Mouse (Mus musculus): ENCODE results near the gene Cxcr5. TPM values are rescaled to one million over a fixed set of nuclear protein-coding genes. Genes with fewer than 3 reads are reported as not detected.
A peak's percentile ranks its signal among the peaks of the same experiment; 100 is the strongest.
"Not testable (repeated sequence)": the region's sequence is repeated elsewhere in the genome, so short reads cannot be mapped to it uniquely, and the experiment has no call there.

Cxcr5 gene
- total RNA-seq, 2 experiments from 2014 or later: 0.42 TPM; not detected in 1

GRCm38 (mm10) chr9:44589095-44589494 is 27.4 kb upstream of the Cxcr5 start:
- no peak for ATAC-seq (replicated peaks; ENCODE audit: low FRiP score, poor library complexity, severe bottlenecking)

DNA sequence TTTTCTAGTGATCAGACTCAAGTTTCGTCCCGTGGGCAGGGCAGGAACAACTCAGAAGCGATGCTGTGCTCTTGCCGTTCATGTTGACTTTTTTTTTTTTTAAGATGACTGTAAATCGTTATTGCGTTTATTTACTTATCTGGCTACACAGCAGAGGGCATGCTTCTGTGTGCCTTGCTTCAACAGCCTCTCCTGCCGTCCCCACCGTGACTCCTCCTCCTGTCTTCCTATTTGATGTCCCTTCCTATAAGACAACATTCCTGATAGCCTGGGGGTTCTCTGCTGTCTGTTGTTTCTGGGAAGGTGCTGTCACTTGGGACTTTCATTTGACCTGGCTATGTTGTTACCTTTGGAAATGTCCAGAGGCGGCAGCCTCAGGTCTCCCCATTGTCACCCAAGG is 26.9 kb upstream of the Cxcr5 start:
- ATAC-seq (replicated peaks; ENCODE audit: low FRiP score, poor library complexity, severe bottlenecking): 0 out of 2 replicates have a peak, but pooled peaks have one; percentile 35

GRCm38 (mm10) chr9:44587262-44588160 is 25.8 kb upstream of the Cxcr5 start:
- ATAC-seq (replicated peaks; ENCODE audit: low FRiP score, poor library complexity, severe bottlenecking): peak; percentile 57; the same call in 1 of the 2 replicates

DNA sequence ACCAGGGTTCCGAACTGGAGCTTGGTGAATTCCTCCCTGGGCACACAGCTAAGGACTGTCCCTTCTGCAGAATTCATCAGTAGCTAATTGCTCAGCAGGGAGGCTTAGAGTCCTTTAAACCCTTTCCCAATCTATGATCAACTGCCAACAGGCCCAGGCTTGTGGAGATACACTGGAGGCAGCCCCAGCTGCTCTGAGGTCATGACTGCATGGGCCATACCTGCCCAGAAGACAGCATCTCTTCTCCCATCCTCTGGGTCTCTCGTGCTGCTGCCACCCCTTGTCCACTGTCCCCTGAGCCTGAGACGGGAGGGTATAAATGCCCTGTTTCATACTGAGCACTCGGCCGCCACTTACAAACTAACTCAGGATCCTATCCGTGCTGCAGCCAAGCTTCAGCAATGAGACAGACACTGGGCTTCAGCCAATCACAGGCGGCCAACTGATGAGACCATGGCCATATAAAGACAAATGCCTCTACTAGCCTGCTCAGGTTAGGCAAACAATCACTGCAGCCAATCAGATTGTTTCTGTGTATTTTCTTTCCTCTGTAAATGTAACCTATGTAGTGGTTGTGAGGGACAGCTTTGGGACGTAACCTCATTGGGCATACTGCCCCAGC is 25.1 kb upstream of the Cxcr5 start:
- ATAC-seq (replicated peaks; ENCODE audit: low FRiP score, poor library complexity, severe bottlenecking): no peak

- no peak for ATAC-seq (replicated peaks; ENCODE audit: low FRiP score, poor library complexity, severe bottlenecking)
These were observed 20.7 kb upstream of the Cxcr5 start for GRCm38 (mm10) chr9:44582390-44582789.

DNA sequence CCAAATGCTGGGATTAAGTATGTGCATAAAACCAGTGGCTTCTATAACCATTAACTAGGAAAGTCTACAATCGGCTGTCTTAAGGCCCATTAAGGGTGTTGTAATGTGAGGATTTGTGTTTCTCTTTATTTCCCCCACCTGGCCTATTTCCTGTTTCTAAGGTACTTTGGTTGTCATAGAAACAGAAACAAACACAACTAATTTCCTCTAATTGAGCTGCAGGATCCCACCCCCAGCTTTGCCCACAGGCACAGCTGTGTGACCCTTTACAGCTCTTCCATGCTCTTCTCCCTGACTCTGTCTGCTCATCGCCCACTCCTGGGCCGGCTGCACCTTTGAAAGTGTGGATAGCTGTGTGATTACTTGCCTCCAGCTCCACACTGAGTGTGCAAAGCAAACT is 19.7 kb upstream of the Cxcr5 start:
- no peak for ATAC-seq (replicated peaks; ENCODE audit: low FRiP score, poor library complexity, severe bottlenecking)

DNA sequence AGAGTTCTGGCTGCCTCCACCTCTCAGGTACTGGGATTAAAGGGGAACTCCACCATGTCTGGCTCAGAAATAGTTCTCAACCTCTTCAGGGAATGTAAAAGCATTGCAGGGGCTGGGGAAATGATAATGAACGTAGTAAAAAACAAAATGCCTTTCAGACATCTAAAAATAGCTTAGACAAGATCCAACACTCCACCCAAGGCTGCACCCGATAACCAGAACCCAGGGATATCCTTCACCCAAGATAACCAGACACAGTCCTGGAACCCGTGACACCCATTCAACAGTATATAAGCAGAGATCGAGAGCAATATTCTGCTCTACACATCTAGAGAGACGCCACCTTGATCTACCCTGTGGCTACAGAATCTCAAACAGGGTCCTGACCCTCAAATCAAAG is 18.4 kb upstream of the Cxcr5 start:
- ATAC-seq (replicated peaks; ENCODE audit: low FRiP score, poor library complexity, severe bottlenecking): peak; percentile 91

- peak; percentile 86 for ATAC-seq (replicated peaks; ENCODE audit: low FRiP score, poor library complexity, severe bottlenecking)
These were observed 17.7 kb upstream of the Cxcr5 start for GRCm38 (mm10) chr9:44579392-44579791.

GRCm38 (mm10) chr9:44576046-44576445 is 14.4 kb upstream of the Cxcr5 start:
- not testable (repeated sequence) for ATAC-seq (replicated peaks; ENCODE audit: low FRiP score, poor library complexity, severe bottlenecking)

GRCm38 (mm10) chr9:44575095-44575494 is 13.4 kb upstream of the Cxcr5 start:
- no peak for ATAC-seq (replicated peaks; ENCODE audit: low FRiP score, poor library complexity, severe bottlenecking)

GRCm38 (mm10) chr9:44573306-44573705 is 11.6 kb upstream of the Cxcr5 start:
- no peak for ATAC-seq (replicated peaks; ENCODE audit: low FRiP score, poor library complexity, severe bottlenecking)

DNA sequence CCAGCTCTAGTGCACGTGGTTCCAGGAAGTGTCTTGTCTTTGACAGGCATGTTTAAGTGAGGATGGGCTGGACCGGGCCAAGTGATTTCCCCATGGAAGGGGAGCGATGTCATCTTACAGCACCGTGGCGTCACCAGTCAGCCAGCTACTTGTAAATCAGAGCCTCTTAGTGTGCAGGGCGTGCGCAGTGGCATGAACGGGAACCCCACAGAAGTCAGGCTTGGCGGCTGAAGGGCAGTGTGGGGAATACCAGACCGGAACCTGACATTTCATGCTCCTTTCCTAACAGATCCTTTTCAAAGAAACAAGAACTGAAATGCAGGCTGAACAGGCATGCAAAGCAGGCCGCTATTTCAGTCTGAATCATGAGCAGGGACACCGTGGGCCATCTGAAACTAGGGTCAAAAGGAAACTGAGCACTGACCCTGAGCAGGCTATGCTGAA is 9.3 kb upstream of the Cxcr5 start:
- ATAC-seq (replicated peaks; ENCODE audit: low FRiP score, poor library complexity, severe bottlenecking): no peak

GRCm38 (mm10) chr9:44568083-44568455 is 6.4 kb upstream of the Cxcr5 start:
- ATAC-seq (replicated peaks; ENCODE audit: low FRiP score, poor library complexity, severe bottlenecking): no peak

- no peak for ATAC-seq (replicated peaks; ENCODE audit: low FRiP score, poor library complexity, severe bottlenecking)
These were observed 5.8 kb upstream of the Cxcr5 start for GRCm38 (mm10) chr9:44567338-44568082.

DNA sequence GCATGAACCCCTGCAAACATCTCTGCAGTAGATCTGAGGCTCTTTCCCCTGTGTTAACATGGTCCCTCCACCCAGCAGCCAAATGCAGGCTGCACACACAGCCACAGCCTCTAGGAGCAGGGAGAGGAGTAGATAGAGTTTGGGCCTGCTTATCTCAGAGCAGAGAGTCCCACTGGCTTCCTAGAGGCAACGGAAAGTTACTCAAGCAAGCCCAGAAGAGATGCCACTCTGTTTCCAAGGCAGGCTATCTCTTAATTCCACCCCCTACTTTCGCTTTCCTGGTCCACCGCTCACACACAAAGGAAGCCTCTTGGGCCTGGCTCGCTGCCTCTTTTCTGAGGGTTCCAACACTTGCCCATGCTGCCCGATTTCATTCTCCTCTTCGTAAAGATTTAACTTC is 3.7 kb upstream of the Cxcr5 start:
- ATAC-seq (replicated peaks; ENCODE audit: low FRiP score, poor library complexity, severe bottlenecking): peak; percentile 82

DNA sequence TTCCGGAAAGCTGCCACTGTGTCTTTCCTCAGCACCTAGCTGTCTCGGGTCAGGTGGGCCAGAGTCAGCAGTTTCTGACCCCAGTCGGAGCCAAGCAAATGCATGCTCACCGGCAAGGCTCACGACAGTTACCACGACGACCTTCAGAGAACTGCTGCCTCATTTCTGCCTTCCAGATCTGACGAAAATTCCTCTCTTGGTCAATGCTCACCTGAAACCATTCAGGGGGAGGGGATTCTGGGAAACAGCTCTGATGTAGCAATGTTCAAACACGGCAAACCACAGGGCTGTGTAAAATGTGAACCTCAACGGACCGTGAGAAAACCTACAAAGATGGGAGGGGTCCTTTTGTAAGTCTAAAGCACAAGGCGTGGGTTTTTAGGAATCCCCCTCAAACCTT is 1.3 kb upstream of the Cxcr5 start:
- no peak for ATAC-seq (replicated peaks; ENCODE audit: low FRiP score, poor library complexity, severe bottlenecking)

DNA sequence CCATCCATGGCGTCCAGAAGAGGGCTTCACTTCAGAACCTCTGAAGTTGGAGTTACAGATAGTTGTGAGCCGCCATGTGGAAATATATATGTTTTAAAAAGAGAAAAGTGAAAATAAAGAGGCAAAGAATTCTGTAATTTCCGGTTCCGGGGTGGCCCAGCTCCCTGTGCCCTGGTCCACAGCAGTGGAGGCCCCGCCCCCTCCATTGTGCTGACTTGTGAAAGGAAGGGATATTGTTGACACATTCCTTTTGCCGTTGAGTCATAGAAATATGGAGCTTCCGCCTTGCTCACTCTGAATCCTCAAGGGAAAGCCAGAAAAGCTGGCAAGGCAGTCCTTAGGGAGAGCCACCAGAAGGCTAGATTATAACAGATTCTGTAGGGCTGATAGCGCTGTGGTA is 9.5 kb downstream of the Cxcr5 start:
- no peak for ATAC-seq (replicated peaks; ENCODE audit: low FRiP score, poor library complexity, severe bottlenecking)

GRCm38 (mm10) chr9:44551138-44551537 is 10.5 kb downstream of the Cxcr5 start:
- ATAC-seq (replicated peaks; ENCODE audit: low FRiP score, poor library complexity, severe bottlenecking): no peak

DNA sequence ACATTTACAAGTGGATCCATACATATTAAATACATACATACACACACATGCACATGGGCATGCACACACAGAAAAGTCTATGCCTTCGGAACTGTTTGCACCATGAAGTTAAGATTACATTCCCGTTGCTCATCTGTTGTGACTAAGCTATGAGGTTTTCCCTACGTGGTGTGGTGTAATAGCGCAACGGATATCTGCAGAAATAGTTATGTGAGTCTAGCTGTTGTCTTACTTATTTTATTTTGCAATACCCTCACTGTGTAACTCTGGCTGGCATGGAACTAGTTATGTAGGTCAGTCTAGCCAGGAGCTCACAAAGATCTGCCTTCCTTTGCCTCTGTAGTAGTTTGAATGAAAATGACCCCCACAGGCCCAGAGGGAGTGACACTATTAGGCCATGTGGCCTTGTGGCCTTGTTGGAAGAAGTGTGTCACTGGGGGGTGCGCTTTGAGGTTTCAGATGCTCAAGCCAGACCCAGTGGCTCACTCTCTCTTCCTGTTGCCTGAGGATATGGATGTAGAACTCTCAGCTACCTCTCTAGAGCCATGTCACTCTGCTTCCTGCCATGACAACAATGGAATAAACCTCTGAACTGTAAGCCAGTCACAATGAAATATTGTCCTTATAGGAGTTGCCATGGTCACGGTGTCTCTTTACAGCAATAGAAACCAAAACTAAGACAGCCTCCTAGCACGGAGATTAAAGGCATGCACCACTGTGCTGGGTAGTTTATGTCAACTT is 13.1 kb downstream of the Cxcr5 start:
- no peak for ATAC-seq (replicated peaks; ENCODE audit: low FRiP score, poor library complexity, severe bottlenecking)

DNA sequence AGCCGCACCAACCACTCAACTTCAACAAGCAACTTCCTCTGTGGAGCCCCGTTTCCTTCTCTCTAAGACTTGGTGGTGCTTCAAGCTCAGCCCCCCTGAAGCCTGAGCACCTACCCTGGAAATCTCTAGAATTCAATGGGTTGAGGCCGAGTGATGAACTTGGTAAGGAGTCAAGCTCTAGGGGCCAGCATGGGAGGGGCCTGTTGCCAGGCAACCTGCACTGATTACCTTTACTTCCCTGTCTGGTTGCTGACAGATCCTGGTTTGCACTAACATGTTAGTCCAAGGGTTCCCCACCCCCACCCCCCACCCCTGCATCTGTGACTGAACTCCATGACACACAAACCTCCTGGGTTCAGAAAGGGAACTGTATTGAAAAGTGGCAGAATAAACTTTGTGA is 16.7 kb downstream of the Cxcr5 start:
- ATAC-seq (replicated peaks; ENCODE audit: low FRiP score, poor library complexity, severe bottlenecking): no peak

Measured in erythroid progenitor cell, adult 5-6 weeks (primary cell).